Mouse (Mus musculus): ENCODE measurements around the gene Cib2. TPM values are rescaled to one million over a fixed set of nuclear protein-coding genes. Genes with fewer than 3 reads are reported as not detected.

The Cib2 gene
- 0.49 TPM for total RNA-seq (2023)

GRCm38 (mm10) chr9:54559771-54560471 lies at the start of gene Cib2:
TSS of gene Cib2 (minus strand) at chr9:54560218.

GRCm38 (mm10) chr9:54586199-54587061 lies 26.4 kb upstream of the Cib2 start, which contains the start of gene Idh3a:
TSS of gene Idh3a (plus strand) at chr9:54586334.

GRCm38 (mm10) chr9:54538684-54539083 lies 21.3 kb downstream of the Cib2 start, which contains the start of gene Sh2d7:
TSS of gene Sh2d7 (plus strand) at chr9:54538984.

GRCm38 (mm10) chr9:54501453-54502110 lies 58.4 kb downstream of the Cib2 start, which contains the start of gene Dmxl2:
TSS of gene Dmxl2 (minus strand) at chr9:54501626.

Other genes with a start within 250 kb of the Cib2 start
- 0.49 TPM for gene Dmxl2, start 58.6 kb downstream of the Cib2 start, total RNA-seq (2023)
- not detected for gene Sh2d7, start 21.2 kb downstream of the Cib2 start, total RNA-seq (2023)
- gene Idh3a, start 26.1 kb upstream of the Cib2 start, total RNA-seq (2023): 48.6 TPM
- 18.8 TPM for gene Acsbg1, start 101.7 kb upstream of the Cib2 start, total RNA-seq (2023)
- gene Dnaja4, start 138.7 kb upstream of the Cib2 start, total RNA-seq (2023): 25.4 TPM
- 44.9 TPM for gene Wdr61, start 174.3 kb upstream of the Cib2 start, total RNA-seq (2023)
- not detected for gene Crabp1, start 204.5 kb upstream of the Cib2 start, total RNA-seq (2023)